Mouse (Mus musculus): Measurements from ENCODE around the gene Exph5. TPM values are rescaled to one million over a fixed set of nuclear protein-coding genes. Genes with fewer than 3 reads are reported as not detected.

The Exph5 gene
- 3.6 and 3.9 TPM in 2 replicates for polyA plus RNA-seq (2015; fragmentation: Nextera tagmentation; extraction: Ambion mirVana)

- peak; percentile 88 for ATAC-seq
- H3K36me3 ChIP-seq = no peaks in the 10 kb centered on the region
- no peaks in the 10 kb centered on the region for H3K9me3 ChIP-seq
- peak within 1 kb of the TSS; percentile 43 for H3K4me3 ChIP-seq (replicated peaks)
- H3K4me2 ChIP-seq (replicated peaks) = peak within 1 kb of the TSS; percentile 87
- peak within 1 kb of the TSS; percentile 52 for H3K9ac ChIP-seq
- under 1% methylated on average over 11 of the region's 11 CpGs for WGBS
- no peaks in the 10 kb centered on the region for H3K27me3 ChIP-seq (replicated peaks)
- H3K27ac ChIP-seq = peak within 1 kb of the TSS; percentile 74
- H3K4me1 ChIP-seq (replicated peaks) = 0 out of 2 replicates have a peak, but pooled peaks cover 7% of the 10 kb centered on the region
These were observed at the start of gene Exph5 for GRCm38 (mm10) chr9:53301269-53301720. Exph5 (plus strand) TSS chr9:53301670.

GRCm38 (mm10) chr9:53254368-53254767 is 47.1 kb upstream of the Exph5 start:
- 7% methylated on average over 4 of the region's 4 CpGs for WGBS
- peak; percentile 69 for ATAC-seq
- Histone ChIP-seq H3K4me3 (replicated peaks) (no peak overlapping the region), H3K36me3 (no peaks in the 10 kb centered on the region), H3K27me3 (replicated peaks) (no peaks in the 10 kb centered on the region), H3K9me3 (no peaks in the 10 kb centered on the region), H3K27ac (no peak overlapping the region), H3K9ac (no peak overlapping the region), H3K4me1 (replicated peaks) (0 out of 2 replicates have a peak, but pooled peaks cover 4% of the 10 kb centered on the region), H3K4me2 (replicated peaks) (no peak overlapping the region)

GRCm38 (mm10) chr9:53256690-53257305 is 44.7 kb upstream of the Exph5 start:
- H3K27ac ChIP-seq = no peak overlapping the region
- WGBS = 78% methylated on average over 4 of the region's 4 CpGs
- no peaks in the 10 kb centered on the region for H3K27me3 ChIP-seq (replicated peaks)
- no peak overlapping the region for H3K4me2 ChIP-seq (replicated peaks)
- ATAC-seq = no peak
- no peaks in the 10 kb centered on the region for H3K36me3 ChIP-seq
- no peak overlapping the region for H3K9ac ChIP-seq
- H3K4me3 ChIP-seq (replicated peaks) = no peak overlapping the region
- H3K4me1 ChIP-seq (replicated peaks) = 0 out of 2 replicates have a peak, but pooled peaks cover 4% of the 10 kb centered on the region
- no peaks in the 10 kb centered on the region for H3K9me3 ChIP-seq

- H3K4me1 ChIP-seq (replicated peaks) = 0 out of 2 replicates have a peak, but pooled peaks cover 4% of the 10 kb centered on the region
- no peak overlapping the region for H3K9ac ChIP-seq
- no peak overlapping the region for H3K27ac ChIP-seq
- H3K4me2 ChIP-seq (replicated peaks) = no peak overlapping the region
- 13% methylated on average over 3 of the region's 3 CpGs for WGBS
- no peaks in the 10 kb centered on the region for H3K27me3 ChIP-seq (replicated peaks)
- no peaks in the 10 kb centered on the region for H3K36me3 ChIP-seq
- no peaks in the 10 kb centered on the region for H3K9me3 ChIP-seq
- no peak overlapping the region for H3K4me3 ChIP-seq (replicated peaks)
- ATAC-seq = no peak
These were observed 43.7 kb upstream of the Exph5 start for GRCm38 (mm10) chr9:53257772-53258171.

GRCm38 (mm10) chr9:53258199-53258598 is 43.3 kb upstream of the Exph5 start:
- no peak overlapping the region for H3K9ac ChIP-seq
- H3K36me3 ChIP-seq = no peaks in the 10 kb centered on the region
- no peaks in the 10 kb centered on the region for H3K9me3 ChIP-seq
- no peaks in the 10 kb centered on the region for H3K27me3 ChIP-seq (replicated peaks)
- H3K4me2 ChIP-seq (replicated peaks) = no peak overlapping the region
- no peak overlapping the region for H3K27ac ChIP-seq
- H3K4me3 ChIP-seq (replicated peaks) = no peak overlapping the region
- H3K4me1 ChIP-seq (replicated peaks) = 0 out of 2 replicates have a peak, but pooled peaks cover 4% of the 10 kb centered on the region
- ATAC-seq = no peak
- 42% methylated on average over 6 of the region's 6 CpGs for WGBS

GRCm38 (mm10) chr9:53264387-53264786 is 37.1 kb upstream of the Exph5 start:
- peak; percentile 55 for ATAC-seq
- Histone ChIP-seq H3K9ac (no peak overlapping the region), H3K9me3 (no peaks in the 10 kb centered on the region), H3K27me3 (replicated peaks) (no peaks in the 10 kb centered on the region), H3K4me1 (replicated peaks) (peaks cover 5% of the 10 kb centered on the region; the same call in 1 of the 2 replicates), H3K27ac (no peak overlapping the region), H3K36me3 (no peaks in the 10 kb centered on the region), H3K4me3 (replicated peaks) (no peak overlapping the region), H3K4me2 (replicated peaks) (no peak overlapping the region)
- 29% methylated on average over 4 of the region's 4 CpGs for WGBS

- ATAC-seq = no peak
These were observed 35.9 kb upstream of the Exph5 start for GRCm38 (mm10) chr9:53265589-53265988.

GRCm38 (mm10) chr9:53268036-53268435 is 33.4 kb upstream of the Exph5 start:
- Histone ChIP-seq H3K4me2 (replicated peaks) (no peak overlapping the region), H3K36me3 (no peaks in the 10 kb centered on the region), H3K9ac (no peak overlapping the region), H3K27me3 (replicated peaks) (no peaks in the 10 kb centered on the region), H3K4me3 (replicated peaks) (no peak overlapping the region), H3K9me3 (no peaks in the 10 kb centered on the region), H3K4me1 (replicated peaks) (peaks cover 8% of the 10 kb centered on the region), H3K27ac (no peak overlapping the region)
- 44% methylated on average over 5 of the region's 5 CpGs for WGBS
- ATAC-seq = no peak

More at GRCm38 (mm10) chr9:53265589-53265988, 35.9 kb upstream of the Exph5 start:
- no peaks in the 10 kb centered on the region for H3K27me3 ChIP-seq (replicated peaks)
- no peak overlapping the region for H3K4me3 ChIP-seq (replicated peaks)
- no peak overlapping the region for H3K27ac ChIP-seq
- no peaks in the 10 kb centered on the region for H3K36me3 ChIP-seq
- no peak overlapping the region for H3K4me2 ChIP-seq (replicated peaks)
- WGBS = 79% methylated on average over 2 of the region's 2 CpGs
- H3K9ac ChIP-seq = no peak overlapping the region
- no peaks in the 10 kb centered on the region for H3K9me3 ChIP-seq
- peaks cover 5% of the 10 kb centered on the region; the same call in 1 of the 2 replicates for H3K4me1 ChIP-seq (replicated peaks)

GRCm38 (mm10) chr9:53268731-53269465 is 32.6 kb upstream of the Exph5 start:
- ATAC-seq = no peak
- Histone ChIP-seq H3K4me3 (replicated peaks) (no peak overlapping the region), H3K27ac (no peak overlapping the region), H3K9ac (no peak overlapping the region), H3K4me2 (replicated peaks) (no peak overlapping the region), H3K27me3 (replicated peaks) (no peaks in the 10 kb centered on the region), H3K36me3 (no peaks in the 10 kb centered on the region), H3K9me3 (no peaks in the 10 kb centered on the region), H3K4me1 (replicated peaks) (peaks cover 8% of the 10 kb centered on the region)
- WGBS = 61% methylated on average over 5 of the region's 5 CpGs

GRCm38 (mm10) chr9:53269466-53269755 is 32.1 kb upstream of the Exph5 start:
- Histone ChIP-seq H3K27ac (no peak overlapping the region), H3K4me2 (replicated peaks) (no peak overlapping the region)
- 93% methylated on average over 5 of the region's 5 CpGs for WGBS

GRCm38 (mm10) chr9:53271281-53272022 is 30.0 kb upstream of the Exph5 start:
- Histone ChIP-seq H3K36me3 (no peaks in the 10 kb centered on the region), H3K9ac (no peak overlapping the region), H3K4me1 (replicated peaks) (peaks cover 8% of the 10 kb centered on the region; the same call in 1 of the 2 replicates), H3K9me3 (no peaks in the 10 kb centered on the region), H3K4me3 (replicated peaks) (no peak overlapping the region), H3K27ac (peak overlapping the region; percentile 67), H3K4me2 (replicated peaks) (no peak overlapping the region), H3K27me3 (replicated peaks) (no peaks in the 10 kb centered on the region)
- ATAC-seq = peak; percentile 81
- WGBS = 46% methylated on average over 5 of the region's 5 CpGs

More at GRCm38 (mm10) chr9:53269466-53269755, 32.1 kb upstream of the Exph5 start:
- no peaks in the 10 kb centered on the region for H3K27me3 ChIP-seq (replicated peaks)
- H3K4me3 ChIP-seq (replicated peaks) = no peak overlapping the region
- ATAC-seq = no peak
- no peak overlapping the region for H3K9ac ChIP-seq
- no peaks in the 10 kb centered on the region for H3K9me3 ChIP-seq
- no peaks in the 10 kb centered on the region for H3K36me3 ChIP-seq
- H3K4me1 ChIP-seq (replicated peaks) = peaks cover 8% of the 10 kb centered on the region

- H3K9ac ChIP-seq = no peak overlapping the region
- no peaks in the 10 kb centered on the region for H3K36me3 ChIP-seq
- peak overlapping the region; percentile 25; the same call in 1 of the 2 replicates for H3K4me2 ChIP-seq (replicated peaks)
- peak overlapping the region; percentile 67 for H3K27ac ChIP-seq
- no peak overlapping the region for H3K4me3 ChIP-seq (replicated peaks)
- WGBS = 28% methylated on average over 5 of the region's 5 CpGs
- H3K4me1 ChIP-seq (replicated peaks) = peaks cover 8% of the 10 kb centered on the region; the same call in 1 of the 2 replicates
- peak; percentile 67 for ATAC-seq
- no peaks in the 10 kb centered on the region for H3K9me3 ChIP-seq
- H3K27me3 ChIP-seq (replicated peaks) = no peaks in the 10 kb centered on the region
These were observed 29.3 kb upstream of the Exph5 start for GRCm38 (mm10) chr9:53272207-53272606.
